Mouse (Mus musculus): Measurements from ENCODE around the gene Ptges3. TPM values are rescaled to one million over a fixed set of nuclear protein-coding genes. Genes with fewer than 3 reads are reported as not detected.
A peak's percentile ranks its signal among the peaks of the same experiment; 100 is the strongest.

The Ptges3 gene
- 125 and 240 TPM in 2 replicates for total RNA-seq (2012; rRNA removed)

DNA sequence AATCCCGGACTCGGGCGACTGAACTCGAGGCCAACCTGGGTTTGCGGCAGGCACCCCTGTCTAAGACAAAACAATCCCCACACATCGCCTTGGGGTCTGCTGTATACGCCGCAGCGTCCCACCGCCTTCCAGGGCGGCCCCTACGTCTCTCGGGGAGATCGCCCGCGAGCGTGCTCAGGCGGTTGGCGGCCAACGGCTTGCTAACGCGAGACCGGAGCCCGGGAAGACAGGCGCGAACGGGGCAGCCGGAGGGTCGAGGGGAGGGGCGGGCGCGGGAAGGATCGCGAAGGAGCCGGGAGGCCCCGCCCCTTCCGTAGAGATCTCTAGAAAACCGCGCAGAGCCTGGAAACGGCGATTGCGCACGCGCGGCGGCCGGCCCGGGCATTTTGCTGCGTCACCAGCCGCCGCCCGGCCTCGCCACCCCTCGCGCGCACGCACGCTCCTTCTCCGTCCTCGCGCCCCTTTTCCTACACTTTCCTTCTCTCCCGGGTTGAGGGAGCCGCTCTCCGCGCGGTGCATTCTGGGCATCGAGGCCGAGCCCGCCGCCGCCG is at the start of gene Ptges3:
Gene Ptges3, plus strand, starts transcription at position 354 of the 551 bp plus-strand sequence.
- Histone ChIP-seq H3K9me3 (ENCODE audit: control insufficient read depth, insufficient read depth, low read depth, low read length) (no peaks in the 10 kb centered on the region), H3K36me3 (ENCODE audit: control insufficient read depth, insufficient read depth, low read length, poor library complexity, severe bottlenecking) (peaks cover 7% of the 10 kb centered on the region), H3K4me3 (ENCODE audit: insufficient read depth in 1 of 2, low read depth in 1 of 2, low read length in 2 of 2, poor library complexity in 1 of 2, severe bottlenecking in 1 of 2) (peak within 1 kb of the TSS; percentile 94 to 97), H3K4me1 (ENCODE audit: control insufficient read depth in 2 of 2, insufficient read depth in 2 of 2, low read length in 2 of 2, poor library complexity in 1 of 2) (peaks cover 0 to 2% of the 10 kb centered on the region in 2 experiments; a peak in 1 of 4 replicates), H3K27ac (ENCODE audit: insufficient read depth, low read depth, low read length, poor library complexity, severe bottlenecking) (peak within 1 kb of the TSS; percentile 97), H3K9ac (ENCODE audit: insufficient read depth, low read depth, low read length, poor library complexity, severe bottlenecking) (peak within 1 kb of the TSS; percentile 99)
- peak; percentile 95 for DNase-seq (ENCODE audit: low read depth, low spot score)
- TF ChIP-seq ZNF384 (IDR thresholded peaks at IDR 0.05; ENCODE audit: low read depth, low read length) (no peak), ZC3H11A (IDR thresholded peaks at IDR 0.05; ENCODE audit: borderline replicate concordance, low read depth, low read length) (no peak), HCFC1 (IDR thresholded peaks at IDR 0.05; ENCODE audit: borderline replicate concordance, insufficient read depth, low read length) (peak; percentile 13; the same call in 1 of the 2 replicates), MAFK (IDR thresholded peaks at IDR 0.05; ENCODE audit: insufficient read depth, low read depth, low read length) (peak; percentile 93), CHD2 (IDR thresholded peaks at IDR 0.05; ENCODE audit: low read depth, low read length) (peak; percentile 92)
- in situ Hi-C loops (cut with MboI; ENCODE audit: low sequenced_read_pairs in 2 of 2, unreplicated experiment in 2 of 2), result no loop called here

- Histone ChIP-seq H3K36me3 (ENCODE audit: control insufficient read depth, insufficient read depth, low read length, poor library complexity, severe bottlenecking) (no peaks in the 10 kb centered on the region), H3K4me1 (ENCODE audit: control insufficient read depth in 2 of 2, insufficient read depth in 2 of 2, low read length in 2 of 2, poor library complexity in 1 of 2) (no peaks in the 10 kb centered on the region), H3K9ac (ENCODE audit: insufficient read depth, low read depth, low read length, poor library complexity, severe bottlenecking) (no peak overlapping the region), H3K9me3 (ENCODE audit: control insufficient read depth, insufficient read depth, low read depth, low read length) (no peaks in the 10 kb centered on the region), H3K27ac (ENCODE audit: insufficient read depth, low read depth, low read length, poor library complexity, severe bottlenecking) (no peak overlapping the region), H3K4me3 (ENCODE audit: insufficient read depth in 1 of 2, low read depth in 1 of 2, low read length in 2 of 2, poor library complexity in 1 of 2, severe bottlenecking in 1 of 2) (no peak overlapping the region)
- TF ChIP-seq CHD2 (IDR thresholded peaks at IDR 0.05; ENCODE audit: low read depth, low read length), result no peak
- no peak for TF ChIP-seq MAFK (IDR thresholded peaks at IDR 0.05; ENCODE audit: insufficient read depth, low read depth, low read length)
- TF ChIP-seq HCFC1 (IDR thresholded peaks at IDR 0.05; ENCODE audit: borderline replicate concordance, insufficient read depth, low read length), result no peak
- TF ChIP-seq ZNF384 (IDR thresholded peaks at IDR 0.05; ENCODE audit: low read depth, low read length), result no peak
- in situ Hi-C loops (cut with MboI; ENCODE audit: low sequenced_read_pairs in 2 of 2, unreplicated experiment in 2 of 2), result loop anchor here in 1 of 2 experiments (5.0 kb wide), 2 partner anchors 52 to 267 kb away; no protein-coding TSS in a partner anchor
- no peak for DNase-seq (ENCODE audit: low read depth, low spot score)
Measured at GRCm38 (mm10) chr10:128009735-128010134, 49.0 kb upstream of the Ptges3 start.

GRCm38 (mm10) chr10:128015068-128015934 is 43.5 kb upstream of the Ptges3 start, which contains the start of gene Prim1:
Gene Prim1, plus strand, starts transcription at chr10:128015168.
- H3K9ac ChIP-seq (ENCODE audit: insufficient read depth, low read depth, low read length, poor library complexity, severe bottlenecking), result peak within 1 kb of the TSS; percentile 97
- H3K36me3 ChIP-seq (ENCODE audit: control insufficient read depth, insufficient read depth, low read length, poor library complexity, severe bottlenecking), result peaks cover 14% of the 10 kb centered on the region
- in situ Hi-C loops (cut with MboI; ENCODE audit: low sequenced_read_pairs in 2 of 2, unreplicated experiment in 2 of 2), result no loop called here
- H3K9me3 ChIP-seq (ENCODE audit: control insufficient read depth, insufficient read depth, low read depth, low read length), result no peaks in the 10 kb centered on the region
- H3K27ac ChIP-seq (ENCODE audit: insufficient read depth, low read depth, low read length, poor library complexity, severe bottlenecking), result no peak within 1 kb of the TSS
- DNase-seq (ENCODE audit: low read depth, low spot score), result peak; percentile 82
- peak; percentile 62; the same call in 1 of the 2 replicates for TF ChIP-seq CHD2 (IDR thresholded peaks at IDR 0.05; ENCODE audit: low read depth, low read length)
- TF ChIP-seq HCFC1 (IDR thresholded peaks at IDR 0.05; ENCODE audit: borderline replicate concordance, insufficient read depth, low read length), result peak; percentile 99
- TF ChIP-seq MAFK (IDR thresholded peaks at IDR 0.05; ENCODE audit: insufficient read depth, low read depth, low read length), result no peak
- no peak for TF ChIP-seq ZC3H11A (IDR thresholded peaks at IDR 0.05; ENCODE audit: borderline replicate concordance, low read depth, low read length)
- no peak for TF ChIP-seq ZNF384 (IDR thresholded peaks at IDR 0.05; ENCODE audit: low read depth, low read length)
- H3K4me1 ChIP-seq (ENCODE audit: control insufficient read depth in 2 of 2, insufficient read depth in 2 of 2, low read length in 2 of 2, poor library complexity in 1 of 2), result peaks cover 0 to 2% of the 10 kb centered on the region in 2 experiments; a peak in 1 of 4 replicates
- H3K4me3 ChIP-seq (ENCODE audit: insufficient read depth in 1 of 2, low read depth in 1 of 2, low read length in 2 of 2, poor library complexity in 1 of 2, severe bottlenecking in 1 of 2), result peak within 1 kb of the TSS; percentile 96 to 97

DNA sequence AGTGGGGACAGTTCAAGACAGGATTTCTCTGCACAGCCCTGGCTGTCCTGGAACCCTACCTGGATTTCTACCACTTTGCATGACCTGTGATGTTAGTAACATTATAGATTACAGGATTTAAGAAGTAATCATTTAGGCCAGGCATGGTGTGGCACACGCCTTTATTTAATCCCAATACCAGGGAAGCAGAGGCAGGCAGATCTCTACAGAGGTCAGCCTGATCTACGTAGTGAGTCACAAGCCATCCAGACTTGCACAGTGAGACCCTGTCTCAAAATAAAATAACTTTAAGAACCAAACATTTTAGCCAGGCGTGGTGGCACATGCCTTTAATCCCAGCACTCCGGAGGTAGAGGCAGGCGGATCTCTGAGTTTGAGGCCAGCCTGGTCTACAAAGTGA is 36.6 kb upstream of the Ptges3 start:
- H3K4me1 ChIP-seq (ENCODE audit: control insufficient read depth in 2 of 2, insufficient read depth in 2 of 2, low read length in 2 of 2, poor library complexity in 1 of 2), result no peaks in the 10 kb centered on the region
- no peak overlapping the region for H3K9ac ChIP-seq (ENCODE audit: insufficient read depth, low read depth, low read length, poor library complexity, severe bottlenecking)
- no peak overlapping the region for H3K27ac ChIP-seq (ENCODE audit: insufficient read depth, low read depth, low read length, poor library complexity, severe bottlenecking)
- H3K4me3 ChIP-seq (ENCODE audit: insufficient read depth in 1 of 2, low read depth in 1 of 2, low read length in 2 of 2, poor library complexity in 1 of 2, severe bottlenecking in 1 of 2), result no peak overlapping the region
- H3K36me3 ChIP-seq (ENCODE audit: control insufficient read depth, insufficient read depth, low read length, poor library complexity, severe bottlenecking), result peaks cover 47% of the 10 kb centered on the region
- H3K9me3 ChIP-seq (ENCODE audit: control insufficient read depth, insufficient read depth, low read depth, low read length), result no peaks in the 10 kb centered on the region
- in situ Hi-C loops (cut with MboI; ENCODE audit: low sequenced_read_pairs in 2 of 2, unreplicated experiment in 2 of 2), result no loop called here
- DNase-seq (ENCODE audit: low read depth, low spot score), result no peak
- TF ChIP-seq ZC3H11A (IDR thresholded peaks at IDR 0.05; ENCODE audit: borderline replicate concordance, low read depth, low read length) (no peak), ZNF384 (IDR thresholded peaks at IDR 0.05; ENCODE audit: low read depth, low read length) (no peak), MAFK (IDR thresholded peaks at IDR 0.05; ENCODE audit: insufficient read depth, low read depth, low read length) (no peak), CHD2 (IDR thresholded peaks at IDR 0.05; ENCODE audit: low read depth, low read length) (no peak), HCFC1 (IDR thresholded peaks at IDR 0.05; ENCODE audit: borderline replicate concordance, insufficient read depth, low read length) (no peak)
